Mouse (Mus musculus) natural killer cell, adult 2 months (primary cell): ENCODE measurements around the gene Gm14139.
"Not testable (repeated sequence)": the region's sequence is repeated elsewhere in the genome, so short reads cannot be mapped to it uniquely, and the experiment has no call there.

Source experiments
- DNase-seq, 2 experiments: peaks; one replicate each; pipeline ENCODE4 v3.0.0; 2022; ENCODE audit warnings: low spot score in 2 of 2

Gene Gm14139

GRCm38 (mm10) chr2:150181570-150181999 lies at the start of gene Gm14139:
TSS of gene Gm14139 (plus strand) at chr2:150181755.
- not testable (repeated sequence) for DNase-seq

DNA sequence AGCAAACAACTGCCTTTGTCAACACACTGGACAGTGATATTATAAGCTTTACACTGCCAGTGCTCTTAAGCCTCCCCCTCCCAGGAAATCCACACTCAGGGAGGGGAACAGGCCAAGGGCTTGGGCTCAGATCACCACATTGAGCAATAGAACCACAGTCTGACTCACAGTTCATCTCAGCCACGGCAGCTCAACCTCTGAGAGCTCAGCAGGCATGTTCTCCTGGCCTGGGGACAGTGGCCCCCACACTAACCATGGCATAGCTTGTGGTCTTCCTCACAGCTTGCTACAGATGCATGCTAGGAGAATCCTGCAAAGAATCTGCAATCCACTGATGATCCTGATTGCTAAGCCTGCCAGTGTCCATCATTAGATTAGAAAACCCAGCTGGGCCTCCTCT lies 49.6 kb upstream of the Gm14139 start:
- DNase-seq = not testable (repeated sequence)

GRCm38 (mm10) chr2:150132773-150133172 lies 48.8 kb upstream of the Gm14139 start:
- no peak for DNase-seq

DNA sequence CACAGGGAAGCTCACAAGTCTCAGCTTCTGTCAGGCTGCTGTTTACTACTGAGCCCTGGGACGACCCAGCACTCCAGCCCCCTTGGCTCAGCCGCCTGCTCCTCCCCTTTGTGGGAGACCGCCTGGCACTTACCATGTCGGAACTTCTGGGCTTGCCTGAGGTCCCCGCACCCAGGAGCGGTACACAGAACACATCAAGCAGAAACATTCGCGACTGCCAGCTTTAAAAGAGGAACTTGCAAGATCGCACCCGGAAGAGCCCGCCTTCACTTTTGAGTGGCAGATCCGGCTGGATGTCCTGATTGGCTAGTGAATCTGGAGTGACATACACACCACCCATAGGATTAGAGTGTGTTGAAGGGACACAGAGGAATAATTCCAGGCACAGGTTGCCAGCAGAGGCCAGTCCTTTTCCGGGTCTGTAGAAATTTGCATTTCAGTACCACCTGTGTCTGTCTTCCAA lies 45.1 kb upstream of the Gm14139 start, which contains the start of gene Zfp120:
Zfp120 (minus strand) TSS at position 274 of the 463 bp plus-strand sequence.
- peak; percentile 70 to 86 for DNase-seq

- no peak for DNase-seq
Observed at GRCm38 (mm10) chr2:150166703-150167102, 14.9 kb upstream of the Gm14139 start.

DNA sequence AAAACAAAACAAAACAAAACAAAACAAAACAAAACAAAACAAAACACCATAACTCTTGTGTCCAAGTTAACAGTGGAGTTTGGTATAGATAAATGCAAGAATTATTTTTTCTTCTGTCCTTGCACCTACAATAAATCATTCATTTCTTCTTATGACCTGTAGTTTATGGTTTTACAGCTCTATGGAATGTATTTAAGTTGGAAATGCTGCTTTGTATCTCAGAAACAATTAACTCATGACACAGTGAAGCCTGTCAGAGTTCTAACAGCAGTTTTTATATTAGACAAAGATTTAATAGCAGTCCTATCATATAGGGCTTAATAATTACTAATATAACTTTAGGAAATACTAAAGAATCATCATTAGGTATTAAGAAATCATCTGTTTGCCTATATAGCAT lies 7.7 kb upstream of the Gm14139 start:
- no peak for DNase-seq

GRCm38 (mm10) chr2:150179579-150179978 lies 2.0 kb upstream of the Gm14139 start, which contains the start of gene Gm10770:
TSS of gene Gm10770 (minus strand) at chr2:150179679.
- not testable (repeated sequence) for DNase-seq

- not testable (repeated sequence) for DNase-seq
Observed at GRCm38 (mm10) chr2:150181046-150181445, 509 bp upstream of the Gm14139 start.

GRCm38 (mm10) chr2:150217600-150218362 lies 36.2 kb downstream of the Gm14139 start, which contains the start of gene Zfp937:
TSS of gene Zfp937 (plus strand) at chr2:150218073.
- DNase-seq = peak; percentile 21 to 34

DNA sequence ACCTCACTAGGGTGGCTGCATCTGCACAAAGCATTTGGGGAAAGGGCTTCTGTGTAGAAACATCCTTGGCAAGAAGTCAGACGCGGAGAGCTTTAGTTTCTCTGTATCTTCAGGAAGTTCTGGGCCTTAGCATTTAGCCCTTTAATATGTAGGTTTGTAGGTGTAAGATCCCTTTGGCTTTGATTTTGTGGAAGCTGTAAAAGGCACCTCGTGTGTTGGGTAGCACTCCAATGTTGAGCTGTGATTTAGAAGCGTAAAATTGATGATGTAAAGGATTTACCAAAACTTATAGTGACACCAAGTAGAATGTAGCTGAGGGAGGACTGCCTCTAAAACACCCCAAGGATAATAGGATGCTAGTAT lies 36.8 kb downstream of the Gm14139 start:
- DNase-seq = not testable (repeated sequence)

DNA sequence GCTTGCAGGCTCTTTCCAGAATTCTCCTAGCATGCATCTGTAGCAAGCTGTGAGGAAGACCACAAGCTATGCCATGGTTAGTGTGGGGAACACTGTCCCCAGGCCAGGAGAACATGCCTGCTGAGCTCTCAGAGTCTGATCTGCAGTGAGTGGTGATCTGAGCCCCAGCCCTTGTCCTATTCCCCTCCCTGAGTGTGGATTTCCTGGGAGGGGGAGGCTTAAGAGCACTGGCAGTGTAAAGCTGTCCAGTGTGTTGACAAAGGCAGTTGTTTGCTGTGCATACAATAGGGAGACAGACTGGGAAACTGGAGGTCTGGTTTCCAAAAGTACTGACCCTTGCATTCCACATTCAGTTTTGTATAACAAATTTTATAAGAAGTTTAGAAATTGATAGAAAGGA lies 41.7 kb downstream of the Gm14139 start:
- not testable (repeated sequence) for DNase-seq
